Mouse (Mus musculus) B cell, adult 62 days (primary cell): ENCODE results near the gene 9030612E09Rik. TPM values are rescaled to one million over a fixed set of nuclear protein-coding genes. Genes with fewer than 3 reads are reported as not detected.

Experiments
- total RNA-seq: library from RNA; stranded (reverse); gene quantifications from 4 replicates; pipeline ENCODE4 v1.2.4, GENCODE M21; 2023

The 9030612E09Rik gene
- not detected in 4 replicates for total RNA-seq

GRCm38 (mm10) chr10:43174326-43175155 lies at the start of gene 9030612E09Rik, which contains the start of gene Sobp:
Gene 9030612E09Rik, plus strand, starts transcription at chr10:43174704.
Gene Sobp, minus strand, starts transcription at chr10:43174530.

GRCm38 (mm10) chr10:43220910-43221625 lies 46.6 kb downstream of the 9030612E09Rik start, which contains the start of gene Pdss2:
Gene Pdss2, plus strand, starts transcription at chr10:43221486.

Other genes with a start within 250 kb of the 9030612E09Rik start
- not detected in 4 replicates for gene Sobp, start 174 bp upstream of the 9030612E09Rik start, total RNA-seq
- gene Pdss2, start 46.8 kb downstream of the 9030612E09Rik start, total RNA-seq = 10.1 to 16.0 TPM (median 14.5 TPM) in 4 replicates